Mouse (Mus musculus) G1E (cell line): ENCODE data around the gene Rfc2. TPM values are rescaled to one million over a fixed set of nuclear protein-coding genes. Genes with fewer than 3 reads are reported as not detected.
A peak's percentile ranks its signal among the peaks of the same experiment; 100 is the strongest.

Experiments
- ATAC-seq: 2 replicates; pipeline ENCODE4 v1.8.0; 2016; ENCODE audit warnings: mild to moderate bottlenecking; ENCODE audit not compliant: insufficient number of reproducible peaks, poor library complexity, low FRiP score, severe bottlenecking; ENCODE audit errors: extremely low read depth
- DNase-seq: peaks from one replicate; pipeline ENCODE4 v3.0.0; 2012; ENCODE audit warnings: low spot score
- H3K27me3 ChIP-seq: 2 replicates; pipeline ENCODE4 v1.6.1; 2012; ENCODE audit warnings: mild to moderate bottlenecking, low read length, inconsistent platforms; ENCODE audit not compliant: insufficient read depth
- H3K36me3 ChIP-seq: replicated peaks from 2 replicates; pipeline ENCODE3; 2012; ENCODE audit warnings: mild to moderate bottlenecking, inconsistent platforms
- H3K4me1 ChIP-seq: 2 replicates; pipeline ENCODE4 v1.6.1; 2012; ENCODE audit warnings: low read depth, low read length, inconsistent platforms, mixed read lengths; ENCODE audit not compliant: insufficient read depth
- H3K4me3 ChIP-seq: 2 replicates; pipeline ENCODE4 v1.5.1; 2012; ENCODE audit warnings: low read depth, mild to moderate bottlenecking, inconsistent platforms, low read length, moderate library complexity, mixed read lengths
- H3K9me3 ChIP-seq: replicated peaks from 2 replicates; pipeline ENCODE4 v1.6.1; 2012; ENCODE audit warnings: inconsistent platforms
- CTCF ChIP-seq: IDR thresholded peaks from 2 replicates; pipeline ENCODE4 v1.5.1; 2012; ENCODE audit warnings: low read depth, low read length, inconsistent platforms, mixed read lengths
- GATA1 ChIP-seq: IDR thresholded peaks from 2 replicates; pipeline ENCODE4 v1.6.1; 2012; ENCODE audit warnings: borderline replicate concordance, low read length, inconsistent platforms, mixed read lengths
- GATA2 ChIP-seq: IDR thresholded peaks from 2 replicates; pipeline ENCODE4 v1.6.1; 2012; ENCODE audit warnings: low read depth, low read length, inconsistent platforms, borderline replicate concordance
- POLR2AphosphoS5 ChIP-seq: IDR thresholded peaks from 2 replicates; pipeline ENCODE4 v1.6.1; 2012; ENCODE audit warnings: low read depth, low read length, inconsistent platforms; ENCODE audit not compliant: insufficient replicate concordance
- TAL1 ChIP-seq: conservative IDR thresholded peaks from 2 replicates; pipeline ENCODE4 v1.6.1; 2012; ENCODE audit warnings: low read depth, low read length, inconsistent platforms, mixed read lengths
- polyA plus RNA-seq: library from polyadenylated mRNA; stranded (reverse); fragments of >175 nt; gene quantifications from 2 replicates; pipeline ENCODE4 v1.2.3, GENCODE M21; 2012
- total RNA-seq, 2 experiments: library from RNA; stranded (forward) in 1 of 2; stranded (reverse) in 1 of 2; fragments of 200-1000 nt in 1 of 2; fragments of >200 nt in 1 of 2; fragmentation: Nextera tagmentation in 1 of 2; gene quantifications; 2 replicates each; pipeline ENCODE4 v1.2.3; 2014 to 2017

The Rfc2 gene
- total and polyA plus RNA-seq, 3 experiments: 85.2 to 259 (median 230) TPM

DNA sequence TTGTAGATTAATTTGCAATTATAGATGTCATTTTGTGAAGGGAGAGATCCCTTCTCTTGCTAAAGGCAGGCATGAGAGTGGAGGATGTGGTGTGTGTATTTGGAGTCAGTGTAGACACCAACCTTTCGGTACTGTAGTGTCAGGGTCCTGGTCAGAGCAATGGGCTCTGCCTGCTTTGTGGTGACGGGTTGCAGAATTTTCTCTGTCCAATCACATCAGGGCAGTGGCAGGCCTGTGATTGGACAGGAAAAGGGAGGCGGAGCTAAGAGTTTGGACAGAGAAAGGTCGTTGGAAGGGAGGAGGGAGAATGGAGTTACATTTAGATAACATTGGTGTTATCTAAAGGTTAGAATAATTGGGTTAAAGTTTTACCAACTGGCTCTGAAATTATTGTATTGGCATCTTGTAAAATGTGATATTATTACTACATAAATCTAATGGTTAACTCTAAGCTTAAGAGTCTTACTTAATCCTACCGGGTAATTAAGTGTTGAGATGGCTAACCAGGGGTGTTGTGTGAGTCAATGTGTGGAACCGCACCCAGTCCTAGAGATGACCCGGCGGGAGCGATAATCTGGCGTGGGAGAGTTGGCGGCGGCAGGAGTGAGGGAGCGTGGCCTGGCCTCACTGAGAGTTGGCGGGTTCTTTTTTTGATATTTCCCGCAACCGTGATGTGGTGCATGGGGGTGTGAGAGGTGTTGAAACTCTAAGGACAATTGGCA, 20.6 kb upstream of the Rfc2 start:
- H3K27me3 ChIP-seq: peaks cover 6% of the 10 kb centered on the region; the same call in 1 of the 2 replicates
- no peak overlapping the region for H3K4me3 ChIP-seq
- H3K9me3 ChIP-seq: no peaks in the 10 kb centered on the region
- H3K4me1 ChIP-seq: no peaks in the 10 kb centered on the region
- TF ChIP-seq TAL1 (no peak), GATA1 (no peak), CTCF (no peak), GATA2 (no peak), POLR2AphosphoS5 (no peak)
- DNase-seq (no peak), ATAC-seq (no peak)
- no peaks in the 10 kb centered on the region for H3K36me3 ChIP-seq

DNA sequence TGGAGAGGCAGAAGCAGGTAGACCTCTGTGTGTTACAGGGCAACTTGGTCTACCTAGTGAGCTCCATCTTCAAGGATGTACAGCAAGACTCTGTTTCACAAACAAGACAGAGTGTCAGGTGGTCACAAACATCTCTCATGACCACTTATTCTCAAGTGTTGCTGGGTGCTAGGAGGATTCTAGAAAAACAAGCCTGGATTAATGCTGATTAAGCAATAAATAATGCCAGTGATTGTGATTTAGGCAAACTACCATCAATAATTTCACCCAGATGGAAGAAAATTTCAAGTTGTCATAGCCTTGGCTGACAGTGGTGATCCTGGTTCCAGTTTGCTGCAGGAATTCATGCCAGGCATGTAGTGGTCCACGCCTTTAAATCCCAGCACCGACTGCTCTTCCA, 16.9 kb upstream of the Rfc2 start:
- Histone ChIP-seq H3K36me3 (no peaks in the 10 kb centered on the region), H3K9me3 (no peaks in the 10 kb centered on the region), H3K27me3 (peaks cover 22% of the 10 kb centered on the region), H3K4me3 (no peak overlapping the region), H3K4me1 (no peaks in the 10 kb centered on the region; the same call in 1 of the 2 replicates)
- no peak for TF ChIP-seq POLR2AphosphoS5
- no peak for TF ChIP-seq CTCF
- no peak for TF ChIP-seq GATA1
- TF ChIP-seq GATA2: no peak
- TF ChIP-seq TAL1: no peak
- DNase-seq (no peak), ATAC-seq (no peak)

DNA sequence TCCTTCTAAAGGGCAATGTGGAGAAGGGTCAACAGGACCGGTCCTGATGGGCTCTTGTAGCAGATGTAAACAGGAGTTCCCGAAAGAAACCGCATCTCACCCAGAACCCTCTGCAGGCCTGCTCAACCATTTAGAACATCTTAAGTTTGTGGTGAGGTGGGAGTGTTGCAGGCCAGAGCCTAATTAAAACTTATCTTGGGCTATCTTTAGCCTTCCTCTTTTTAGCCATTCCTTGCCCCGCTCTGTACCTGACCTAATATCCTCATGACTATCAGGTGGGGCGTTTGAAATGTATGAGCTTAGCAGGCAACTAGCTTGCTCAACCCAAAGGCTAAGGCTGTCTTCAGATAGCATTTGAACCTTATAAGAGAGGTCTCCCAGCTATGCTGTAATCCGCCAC, 15.5 kb upstream of the Rfc2 start:
- Histone ChIP-seq H3K4me1 (no peaks in the 10 kb centered on the region; the same call in 1 of the 2 replicates), H3K36me3 (no peaks in the 10 kb centered on the region), H3K4me3 (no peak overlapping the region), H3K27me3 (peaks cover 22% of the 10 kb centered on the region), H3K9me3 (no peaks in the 10 kb centered on the region)
- ATAC-seq (no peak), DNase-seq (no peak)
- no peak for TF ChIP-seq CTCF

DNA sequence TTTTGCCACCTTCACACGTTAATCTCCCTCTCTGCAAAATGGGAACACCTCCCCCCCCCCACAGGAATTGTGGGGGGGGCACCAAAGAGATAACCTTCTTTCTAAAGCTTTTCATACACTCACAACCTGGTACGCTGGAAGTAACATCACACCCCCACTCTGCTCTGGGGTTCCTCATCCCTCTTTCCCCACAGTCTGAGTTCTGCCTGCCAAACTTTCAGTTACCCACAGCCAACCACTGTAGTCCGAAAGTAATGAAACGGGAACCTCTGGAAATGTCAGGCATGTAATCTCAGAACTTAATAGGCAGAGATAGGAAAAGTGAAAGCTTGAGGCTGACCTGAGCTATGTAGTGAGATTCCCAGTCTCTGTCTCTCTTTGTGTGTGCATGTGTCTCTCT, 13.7 kb upstream of the Rfc2 start:
- DNase-seq: no peak
- TF ChIP-seq TAL1: no peak
- TF ChIP-seq GATA2: no peak
- TF ChIP-seq CTCF: no peak
- TF ChIP-seq POLR2AphosphoS5: no peak
- no peak for TF ChIP-seq GATA1
- Histone ChIP-seq H3K4me3 (no peak overlapping the region), H3K4me1 (peaks cover 9% of the 10 kb centered on the region), H3K9me3 (no peaks in the 10 kb centered on the region), H3K27me3 (peaks cover 32% of the 10 kb centered on the region), H3K36me3 (no peaks in the 10 kb centered on the region)
- ATAC-seq: no peak

DNA sequence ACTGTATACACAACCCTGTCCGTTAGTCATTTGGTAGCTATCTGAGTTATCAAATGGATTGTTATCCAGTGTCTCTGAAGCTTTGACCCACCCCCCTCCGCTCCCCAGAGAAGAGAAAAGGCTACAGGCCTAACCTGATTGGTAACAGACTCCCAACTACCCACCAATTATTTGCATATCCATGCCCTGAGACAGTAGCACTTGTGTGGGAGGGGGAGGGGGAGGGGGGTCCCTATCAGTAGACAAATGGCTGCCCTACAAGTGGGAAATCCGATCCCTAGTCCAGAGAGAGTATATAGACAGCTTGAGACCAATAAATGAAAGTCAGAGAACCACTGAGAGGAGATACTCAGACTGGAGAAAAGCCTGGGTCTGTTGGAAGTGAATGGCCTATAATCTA, 13.1 kb upstream of the Rfc2 start:
- Histone ChIP-seq H3K4me3 (no peak overlapping the region), H3K4me1 (peaks cover 12% of the 10 kb centered on the region), H3K9me3 (no peaks in the 10 kb centered on the region), H3K27me3 (peaks cover 35% of the 10 kb centered on the region), H3K36me3 (no peaks in the 10 kb centered on the region)
- TF ChIP-seq GATA2 (no peak), TAL1 (no peak), CTCF (no peak), POLR2AphosphoS5 (no peak), GATA1 (no peak)
- ATAC-seq (no peak), DNase-seq (no peak)

DNA sequence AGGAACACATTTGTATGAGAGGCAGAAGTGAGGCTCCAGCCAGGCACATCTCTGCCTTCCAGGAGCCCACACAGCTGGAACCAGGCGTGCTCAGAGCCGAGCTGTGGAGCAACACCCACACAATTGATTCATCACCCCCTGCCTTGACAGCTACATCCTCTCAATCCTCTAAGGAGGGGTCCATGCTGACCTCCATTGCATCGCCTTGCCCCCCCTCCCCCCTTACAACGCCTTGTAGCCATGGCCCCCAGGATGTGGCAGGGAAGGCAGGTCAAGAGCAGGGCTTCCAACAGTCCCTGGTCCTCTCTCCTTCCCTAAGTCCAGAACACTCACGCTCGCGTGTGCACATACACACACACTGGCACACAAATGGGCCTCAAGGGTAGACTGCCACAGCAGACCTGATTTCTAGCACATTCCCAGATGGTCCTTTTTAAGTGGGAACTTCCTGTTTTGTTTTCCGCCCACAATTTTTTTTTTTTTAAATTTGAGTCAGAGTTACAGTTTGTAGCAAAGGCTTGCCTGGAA, 12.1 kb upstream of the Rfc2 start:
- ATAC-seq: no peak
- TF ChIP-seq GATA2 (no peak), GATA1 (no peak), TAL1 (no peak), CTCF (no peak), POLR2AphosphoS5 (no peak)

DNA sequence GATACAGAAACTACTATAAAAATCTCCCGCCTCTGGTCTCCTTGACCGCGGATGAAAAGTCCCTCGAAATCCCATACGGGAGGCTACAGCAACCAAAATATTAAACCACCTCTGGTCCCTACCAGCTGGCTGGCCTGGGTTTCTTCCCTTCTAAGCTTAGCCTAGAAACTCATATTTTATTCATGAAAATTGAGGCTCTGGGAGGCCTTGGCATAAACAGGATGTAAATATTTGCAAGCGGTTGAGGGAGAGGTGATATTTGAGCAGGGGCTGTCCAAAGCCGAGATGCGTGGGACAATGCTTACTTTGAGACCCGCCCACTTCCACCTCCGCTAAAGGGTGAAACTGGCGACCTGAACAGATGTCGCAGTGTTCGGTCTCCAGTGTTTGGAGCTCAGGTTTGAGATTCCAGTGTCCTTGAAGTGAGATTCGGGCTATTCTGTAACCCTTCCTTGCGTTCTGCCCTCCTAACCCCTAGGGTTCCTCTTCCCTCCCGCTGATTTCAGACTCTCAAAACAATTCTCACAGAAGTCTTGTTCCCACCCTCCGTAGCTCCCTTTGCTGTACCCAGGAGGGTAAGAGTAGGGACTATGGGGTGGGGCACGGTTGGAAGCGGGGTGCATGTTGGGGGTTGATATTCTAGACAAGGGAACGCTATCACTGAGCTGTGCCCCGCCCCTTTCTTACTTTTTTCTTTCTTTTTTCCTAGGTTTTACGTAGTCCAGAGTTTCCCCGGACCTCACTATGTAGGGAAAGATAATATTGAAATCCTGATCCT, 9.2 kb upstream of the Rfc2 start:
- TF ChIP-seq TAL1: no peak
- no peak for TF ChIP-seq GATA2
- no peak for TF ChIP-seq CTCF
- TF ChIP-seq GATA1: no peak
- no peak for TF ChIP-seq POLR2AphosphoS5
- DNase-seq: no peak
- peak overlapping the region; percentile 33; the same call in 1 of the 2 replicates for H3K4me3 ChIP-seq
- H3K9me3 ChIP-seq: no peaks in the 10 kb centered on the region
- H3K4me1 ChIP-seq: peaks cover 15% of the 10 kb centered on the region
- H3K27me3 ChIP-seq: peaks cover 39% of the 10 kb centered on the region
- ATAC-seq: no peak
- no peaks in the 10 kb centered on the region for H3K36me3 ChIP-seq

More for the DNA sequence above, 12.1 kb upstream of the Rfc2 start:
- no peaks in the 10 kb centered on the region for H3K36me3 ChIP-seq
- DNase-seq: no peak
- H3K27me3 ChIP-seq: peaks cover 40% of the 10 kb centered on the region
- H3K4me3 ChIP-seq: no peak overlapping the region
- H3K4me1 ChIP-seq: peaks cover 12% of the 10 kb centered on the region
- no peaks in the 10 kb centered on the region for H3K9me3 ChIP-seq
